Mouse (Mus musculus) bone marrow macrophage, adult 2 months (primary cell): Measurements from ENCODE around the gene Man1a.

Source experiments
- CTCF ChIP-seq: IDR thresholded peaks from 2 replicates; pipeline ENCODE4 v1.5.1; 2012; ENCODE audit warnings: low read depth, mild to moderate bottlenecking, low read length, moderate library complexity
- POLR2A ChIP-seq: IDR thresholded peaks from 2 replicates; pipeline ENCODE4 v1.6.1; 2012; ENCODE audit warnings: mild to moderate bottlenecking, low read depth, low read length, borderline replicate concordance

- TF ChIP-seq POLR2A (no peak), CTCF (no peak)
Measured at GRCm38 (mm10) chr10:54085073-54085472, 8.7 kb upstream of the Man1a start.
